Mouse (Mus musculus): ENCODE results near the gene Nkx2-3.

Nkx2-3 gene

GRCm38 (mm10) chr19:43605666-43606551 lies 6.2 kb upstream of the Nkx2-3 start:
- DNase-seq (ENCODE audit: low spot score), result no peak

DNA sequence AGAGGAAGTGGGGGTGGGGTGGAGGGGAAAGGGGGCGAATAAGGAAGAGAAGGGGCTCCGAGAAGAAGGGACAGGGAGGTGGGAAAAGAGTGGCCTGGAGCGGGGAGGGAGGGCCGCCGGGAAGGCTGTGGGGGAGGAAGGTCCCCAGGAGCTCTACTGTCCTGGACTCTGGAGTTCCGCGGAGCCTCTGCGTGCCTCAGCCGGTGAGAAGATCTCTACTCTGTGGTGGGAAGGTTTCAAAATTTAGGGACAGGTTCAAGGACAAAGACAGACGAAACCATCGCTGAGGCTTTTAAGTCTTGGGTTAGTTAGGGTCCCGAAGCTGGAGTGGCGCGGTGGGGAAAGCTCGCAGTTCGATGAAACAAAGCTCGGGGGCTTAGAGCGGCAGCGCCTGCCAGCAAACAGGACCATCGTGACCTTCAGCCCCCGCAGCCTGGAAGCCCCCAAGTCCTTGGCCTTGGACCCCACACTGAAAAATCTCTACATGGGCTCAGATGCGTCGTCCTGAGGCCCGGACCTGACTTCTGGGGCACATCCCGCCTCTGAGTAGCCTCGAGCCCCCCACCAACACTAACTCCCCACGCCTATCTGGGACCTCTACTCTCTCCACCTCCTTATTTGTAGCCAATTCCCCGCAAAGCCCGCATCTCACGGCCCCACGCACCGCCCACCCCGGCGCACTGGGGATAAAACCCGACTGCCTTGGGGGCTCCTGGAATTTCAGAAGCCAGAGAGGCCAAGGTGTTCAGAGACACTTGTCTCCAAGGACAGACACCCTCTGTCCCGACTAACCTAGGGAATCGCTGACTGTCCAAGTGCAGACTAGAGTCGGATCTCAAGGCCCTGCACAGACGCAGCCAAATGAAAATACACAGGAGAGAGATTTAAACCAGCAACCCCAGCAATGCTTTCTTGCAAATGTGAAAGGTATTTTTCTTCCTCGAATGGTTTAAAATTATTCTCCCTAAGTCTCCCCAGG lies 5.3 kb upstream of the Nkx2-3 start:
- DNase-seq (ENCODE audit: low spot score), result no peak

DNA sequence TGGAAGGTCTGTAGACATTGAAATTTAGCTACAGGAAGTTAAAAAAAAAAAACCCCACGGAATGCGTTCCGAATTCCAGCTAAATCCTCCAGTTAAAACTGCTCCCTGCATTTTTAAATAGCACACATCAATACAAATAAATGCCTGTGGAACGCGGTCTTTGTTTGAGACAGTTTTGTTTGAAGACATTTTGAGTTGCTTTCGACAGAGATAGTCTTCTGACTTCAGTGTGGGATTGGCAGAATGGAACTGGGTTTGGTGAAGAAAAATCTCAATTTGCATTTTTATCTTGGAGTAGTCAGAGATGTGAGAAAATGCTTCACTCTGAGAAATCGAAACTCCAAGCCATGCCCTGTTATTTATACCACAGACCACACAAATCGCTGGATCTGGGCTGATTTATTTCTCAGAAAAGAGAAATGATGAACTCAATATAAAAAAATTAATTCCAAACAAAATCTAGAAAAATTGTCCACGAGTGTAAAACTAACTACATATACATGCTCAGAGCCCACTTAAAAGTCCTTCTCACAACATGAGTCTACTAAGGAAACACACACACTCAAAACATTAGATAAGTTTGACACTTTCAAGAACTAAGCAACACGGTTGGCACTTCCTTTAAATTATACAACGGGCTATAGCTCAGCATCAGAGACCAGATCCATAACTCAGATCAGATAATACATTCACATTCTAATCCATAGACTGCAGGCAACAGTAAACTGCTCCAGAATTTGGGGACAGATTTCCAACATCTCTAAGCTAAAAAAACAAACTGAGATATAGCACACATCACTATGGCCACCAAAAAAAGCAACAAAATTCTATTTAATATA lies 4.1 kb upstream of the Nkx2-3 start:
- DNase-seq (ENCODE audit: low spot score), result no peak

- no peak for DNase-seq (ENCODE audit: low spot score)
Observed at GRCm38 (mm10) chr19:43608711-43609457, 3.2 kb upstream of the Nkx2-3 start.

- DNase-seq (ENCODE audit: low spot score), result no peak
Observed at GRCm38 (mm10) chr19:43609458-43610330, 2.4 kb upstream of the Nkx2-3 start.

GRCm38 (mm10) chr19:43610341-43610848 lies 1.7 kb upstream of the Nkx2-3 start:
- no peak for DNase-seq (ENCODE audit: low spot score)

DNA sequence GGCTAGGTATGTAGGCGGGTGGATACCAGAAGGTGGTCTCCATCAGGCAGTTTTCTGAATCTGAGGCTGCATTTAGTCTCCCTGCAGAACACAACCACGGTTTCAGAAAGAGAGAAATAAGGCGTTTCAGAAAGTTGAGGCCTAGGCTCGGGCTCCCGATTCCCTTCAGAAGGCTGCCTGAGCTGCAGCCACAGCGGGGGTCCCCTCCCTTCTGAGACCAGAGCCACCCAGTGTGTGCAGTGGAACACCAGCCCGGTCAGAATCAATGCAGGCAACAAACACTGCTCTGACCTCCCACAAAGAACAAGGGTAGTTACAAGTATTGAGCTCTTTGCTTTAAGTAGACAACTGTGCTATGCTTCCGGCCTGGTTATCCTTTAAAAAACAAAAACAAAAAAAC lies 1.0 kb upstream of the Nkx2-3 start:
- no peak for DNase-seq (ENCODE audit: low spot score)

DNA sequence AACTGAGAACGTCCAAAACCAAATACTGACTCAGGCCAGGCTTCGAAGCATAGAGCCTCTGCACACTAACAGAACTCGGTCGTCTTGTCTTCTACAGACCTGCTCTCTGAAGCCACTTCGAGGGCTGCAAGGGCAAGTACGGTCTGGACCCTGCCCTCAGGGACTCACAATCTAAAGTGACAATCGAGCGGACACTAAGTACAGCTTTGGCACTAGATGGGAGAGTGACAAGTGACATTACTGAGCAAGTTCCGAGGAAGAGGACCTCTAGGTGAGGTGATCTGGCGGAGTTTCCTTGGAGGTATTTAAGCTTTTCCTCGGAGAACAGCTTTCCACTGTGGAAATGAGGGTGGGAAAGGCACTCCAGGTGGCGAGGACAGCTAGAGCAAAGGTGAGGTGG lies 564 bp upstream of the Nkx2-3 start:
- DNase-seq (ENCODE audit: low spot score), result no peak

GRCm38 (mm10) chr19:43612501-43612971 lies 411 bp downstream of the Nkx2-3 start:
- no peak for DNase-seq (ENCODE audit: low spot score)

DNA sequence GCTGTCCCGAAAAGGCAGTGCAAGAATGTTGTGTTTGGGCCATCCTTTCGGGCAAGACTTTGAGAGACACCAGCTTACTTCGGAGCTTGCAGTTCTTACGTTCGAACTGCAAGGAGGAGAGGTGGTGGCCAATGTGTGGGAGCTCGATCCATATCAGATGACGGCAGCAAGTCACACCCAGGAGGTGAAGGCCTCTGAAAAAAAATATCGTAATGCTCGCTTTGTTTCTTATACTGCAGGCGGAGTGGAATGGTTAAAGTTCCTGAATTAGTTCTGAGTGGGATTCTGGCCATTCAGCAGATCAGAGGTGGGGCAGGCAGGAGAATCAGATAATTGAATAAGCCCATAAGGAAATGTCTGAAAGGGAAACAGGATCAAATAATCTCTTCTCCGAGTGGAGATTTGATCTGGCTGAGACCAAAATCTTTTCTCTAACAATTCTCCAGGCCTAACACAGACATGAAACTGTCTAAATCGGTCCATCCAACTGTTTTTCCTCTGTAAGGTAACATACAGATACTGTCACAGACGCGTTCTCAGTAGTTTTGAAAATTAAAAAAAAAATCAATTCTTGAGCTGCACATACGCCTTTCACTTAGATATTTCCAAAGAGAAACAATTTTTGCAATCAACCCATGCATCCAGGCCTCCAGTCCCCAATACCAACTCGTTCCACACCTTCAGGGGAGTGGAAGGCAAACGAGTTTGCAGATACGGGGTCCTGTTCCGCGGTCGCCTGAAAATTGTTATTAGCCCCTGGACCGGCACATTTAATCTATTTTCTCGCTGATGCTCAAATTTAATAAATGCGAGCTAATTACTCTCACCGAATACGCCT lies 1.4 kb downstream of the Nkx2-3 start:
- DNase-seq (ENCODE audit: low spot score), result no peak

DNA sequence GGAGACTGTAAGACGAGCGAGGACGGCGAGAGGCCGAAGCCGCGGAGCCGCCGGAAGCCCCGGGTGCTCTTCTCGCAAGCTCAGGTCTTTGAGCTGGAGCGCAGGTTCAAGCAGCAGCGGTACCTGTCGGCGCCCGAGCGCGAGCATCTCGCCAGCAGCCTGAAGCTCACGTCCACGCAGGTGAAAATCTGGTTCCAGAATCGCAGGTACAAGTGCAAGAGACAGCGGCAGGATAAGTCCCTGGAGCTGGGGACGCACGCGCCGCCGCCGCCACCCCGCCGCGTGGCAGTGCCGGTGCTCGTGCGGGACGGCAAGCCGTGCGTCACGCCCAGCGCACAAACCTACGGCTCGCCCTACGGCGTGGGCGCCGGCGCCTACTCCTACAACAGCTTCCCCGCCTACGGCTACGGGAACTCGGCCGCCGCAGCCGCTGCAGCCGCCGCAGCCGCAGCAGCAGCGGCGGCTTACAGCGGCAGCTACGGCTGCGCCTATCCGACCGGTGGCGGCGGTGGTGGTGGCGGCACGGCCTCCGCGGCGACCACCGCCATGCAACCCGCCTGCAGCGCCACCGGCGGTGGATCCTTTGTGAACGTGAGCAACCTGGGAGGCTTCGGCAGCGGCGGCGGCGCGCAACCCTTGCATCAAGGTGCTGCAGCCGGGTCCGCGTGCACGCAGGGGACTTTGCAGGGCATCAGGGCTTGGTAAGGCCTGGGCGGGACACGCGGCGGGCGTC lies 2.4 kb downstream of the Nkx2-3 start:
- no peak for DNase-seq (ENCODE audit: low spot score)

- no peak for DNase-seq (ENCODE audit: low spot score)
Observed at GRCm38 (mm10) chr19:43615074-43615445, 2.9 kb downstream of the Nkx2-3 start.

- DNase-seq (ENCODE audit: low spot score), result no peak
Observed at GRCm38 (mm10) chr19:43615571-43616414, 3.7 kb downstream of the Nkx2-3 start.

DNA sequence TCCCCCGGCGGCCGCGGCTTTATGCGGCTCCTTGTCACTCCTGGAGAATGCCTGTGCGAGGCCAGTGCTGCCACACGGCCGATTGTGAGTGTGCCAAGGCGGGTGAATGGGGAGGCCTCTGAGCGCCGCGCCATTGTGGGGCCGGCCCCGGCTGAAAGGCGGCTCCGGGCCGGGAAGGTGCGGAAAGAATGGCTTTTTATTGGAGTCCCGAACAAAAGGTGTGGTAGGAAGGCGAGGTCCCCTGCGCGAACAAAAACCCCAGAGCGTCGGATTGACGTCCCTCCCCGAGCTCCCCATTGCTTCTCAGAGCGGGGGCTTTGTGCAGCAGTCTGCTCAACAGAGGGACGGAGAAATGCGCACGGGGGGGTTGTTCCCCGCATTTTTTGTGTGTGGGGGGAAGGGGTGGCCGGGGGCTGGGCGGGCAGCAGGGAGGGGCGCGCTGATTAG lies 4.3 kb downstream of the Nkx2-3 start:
- DNase-seq (ENCODE audit: low spot score), result no peak

DNA sequence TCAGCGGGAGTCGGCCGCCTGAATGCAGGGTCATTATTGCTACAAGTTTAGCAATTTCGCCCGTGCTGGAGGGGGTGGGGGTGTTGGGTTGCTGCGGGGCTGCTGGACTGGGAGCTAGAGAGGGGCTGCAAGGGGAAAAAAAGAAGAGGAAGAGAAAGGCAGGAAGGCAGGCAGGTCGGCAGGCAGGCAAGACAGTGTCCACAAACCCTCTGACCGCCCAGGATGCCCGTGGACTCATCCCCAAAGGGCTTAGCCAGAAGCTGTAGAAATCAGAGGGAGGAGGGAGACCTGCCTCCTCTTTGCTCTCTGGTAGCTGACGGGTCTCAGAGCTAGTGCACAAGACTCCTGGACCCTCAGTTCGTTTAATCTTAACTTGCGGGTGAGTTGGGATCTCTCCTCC lies 4.8 kb downstream of the Nkx2-3 start:
- DNase-seq (ENCODE audit: low spot score), result no peak

DNA sequence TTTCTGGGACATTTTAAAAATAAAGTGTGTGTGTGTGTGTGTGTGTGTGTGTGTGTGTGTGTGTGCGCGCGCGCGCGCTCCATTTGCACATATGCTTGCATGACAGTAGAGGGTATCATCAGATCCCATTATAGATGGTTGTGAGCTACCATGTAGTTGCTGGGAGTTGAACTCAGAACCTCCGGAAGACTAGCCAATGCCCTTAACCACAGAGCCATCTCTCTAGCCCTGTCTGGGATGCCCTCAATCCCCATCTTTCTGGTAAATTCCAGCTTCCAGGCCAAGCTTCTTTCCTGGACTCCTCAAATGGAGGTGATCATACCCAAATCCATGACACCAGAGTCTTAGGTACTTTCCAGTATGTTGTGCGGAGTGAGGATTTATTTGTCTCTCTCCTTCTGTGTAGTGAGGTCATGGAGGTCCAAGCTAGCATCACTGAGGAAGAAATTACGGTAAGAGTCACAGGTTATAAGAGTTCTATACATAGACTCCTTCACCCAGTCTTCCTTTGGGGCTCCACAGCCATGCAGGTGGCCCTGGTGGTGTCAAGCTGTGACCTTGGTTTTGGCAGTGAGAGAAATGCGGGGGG lies 5.7 kb downstream of the Nkx2-3 start:
- no peak for DNase-seq (ENCODE audit: low spot score)

DNA sequence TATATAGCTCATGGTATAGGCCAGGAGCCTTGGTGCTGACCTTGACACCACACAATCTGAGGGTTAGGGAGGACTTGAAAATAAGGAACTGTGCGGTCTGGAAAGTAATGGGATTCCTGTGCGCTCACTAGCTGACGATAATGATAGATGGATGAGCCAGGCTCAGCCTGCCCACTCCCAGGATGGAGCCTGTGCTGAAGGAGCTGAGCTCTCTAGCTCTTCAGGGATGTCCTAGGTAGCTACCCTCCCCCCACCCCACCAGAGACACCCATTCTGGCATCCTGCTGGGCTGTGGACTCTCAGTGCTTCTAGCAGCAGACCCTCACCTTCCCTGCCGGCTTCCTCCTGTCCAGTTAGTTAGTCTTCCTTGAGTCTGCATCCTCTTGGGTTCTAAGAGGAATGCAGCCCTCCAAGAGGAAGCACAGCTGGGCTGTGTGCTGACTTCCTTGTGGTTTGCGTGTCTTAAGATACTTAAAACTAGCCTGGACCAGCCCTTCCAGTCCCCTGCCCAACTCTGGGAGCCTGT lies 6.4 kb downstream of the Nkx2-3 start:
- no peak for DNase-seq (ENCODE audit: low spot score)
